Mouse (Mus musculus) small intestine, adult 2 months (tissue): ENCODE measurements around the gene Lenep.

Experiments used
- CTCF ChIP-seq: fragments of 200-500 bp; IDR thresholded peaks from 2 replicates; pipeline ENCODE4 v1.5.1; 2012; ENCODE audit warnings: low read depth, mild to moderate bottlenecking, control low read depth, inconsistent platforms, low read length, moderate library complexity, mixed read lengths; ENCODE audit not compliant: insufficient replicate concordance, insufficient read length; ENCODE audit errors: extremely low read depth
- POLR2A ChIP-seq: fragments of 200-500 bp; IDR thresholded peaks from 2 replicates; pipeline ENCODE4 v1.6.1; 2012; ENCODE audit warnings: low read depth, mild to moderate bottlenecking, control low read depth, inconsistent platforms, low read length, moderate library complexity

GRCm38 (mm10) chr3:89381233-89381632 is 21.4 kb downstream of the Lenep start:
- TF ChIP-seq POLR2A = no peak
- TF ChIP-seq CTCF = no peak
